Mouse (Mus musculus): ENCODE data around the gene Lum. TPM values are rescaled to one million over a fixed set of nuclear protein-coding genes. Genes with fewer than 3 reads are reported as not detected.

Gene Lum
- 105 and 147 TPM in 2 replicates for polyA plus RNA-seq (2016; fragmentation: Nextera tagmentation; extraction: Ambion mirVana)

GRCm38 (mm10) chr10:97564957-97565856 lies at the start of gene Lum:
TSS of gene Lum (plus strand) at chr10:97565128.
- Histone ChIP-seq H3K4me2 (peak within 1 kb of the TSS; percentile 45), H3K9ac (replicated peaks) (no peak within 1 kb of the TSS)
- WGBS = 20% methylated on average over 10 of the region's 10 CpGs

DNA sequence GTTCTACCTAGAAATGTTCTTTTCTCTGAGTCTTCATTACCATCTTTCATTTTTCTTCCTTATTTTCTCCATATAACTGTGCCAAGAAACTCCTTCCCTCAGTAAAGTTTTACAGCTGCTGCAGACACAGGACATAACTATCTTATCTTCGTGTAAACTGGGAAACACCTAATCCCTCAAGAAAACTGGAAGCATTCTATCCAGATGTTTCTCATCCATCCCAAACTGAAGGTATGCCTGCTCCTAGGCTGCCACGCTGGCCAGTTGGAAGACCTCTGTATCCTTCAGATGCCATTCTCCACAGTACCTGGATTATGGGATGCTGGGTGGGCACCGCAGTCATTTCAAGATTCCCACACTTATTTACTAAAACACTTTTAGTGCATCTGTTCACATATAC lies 41.6 kb upstream of the Lum start:
- no peak for ATAC-seq (ENCODE audit: insufficient number of reproducible peaks, insufficient read depth, low FRiP score, low TSS enrichment, low read depth)
- no peaks in the 10 kb centered on the region for H3K9me3 ChIP-seq
- H3K27me3 ChIP-seq = no peaks in the 10 kb centered on the region
- H3K4me2 ChIP-seq = no peak overlapping the region
- no peak overlapping the region for H3K9ac ChIP-seq (replicated peaks)
- no peak overlapping the region for H3K27ac ChIP-seq
- H3K4me1 ChIP-seq (replicated peaks) = no peaks in the 10 kb centered on the region
- H3K4me3 ChIP-seq (replicated peaks) = no peak overlapping the region
- 74% methylated on average over 3 of the region's 3 CpGs for WGBS
- no peaks in the 10 kb centered on the region for H3K36me3 ChIP-seq

More at GRCm38 (mm10) chr10:97564957-97565856, at the start of gene Lum:
- Histone ChIP-seq H3K36me3 (no peaks in the 10 kb centered on the region), H3K27me3 (no peaks in the 10 kb centered on the region), H3K27ac (peak within 1 kb of the TSS; percentile 91), H3K9me3 (no peaks in the 10 kb centered on the region), H3K4me3 (replicated peaks) (peak within 1 kb of the TSS; percentile 27), H3K4me1 (replicated peaks) (peaks cover 11% of the 10 kb centered on the region; the same call in 1 of the 2 replicates)
- ATAC-seq (ENCODE audit: insufficient number of reproducible peaks, insufficient read depth, low FRiP score, low TSS enrichment, low read depth) = peak; percentile 91

DNA sequence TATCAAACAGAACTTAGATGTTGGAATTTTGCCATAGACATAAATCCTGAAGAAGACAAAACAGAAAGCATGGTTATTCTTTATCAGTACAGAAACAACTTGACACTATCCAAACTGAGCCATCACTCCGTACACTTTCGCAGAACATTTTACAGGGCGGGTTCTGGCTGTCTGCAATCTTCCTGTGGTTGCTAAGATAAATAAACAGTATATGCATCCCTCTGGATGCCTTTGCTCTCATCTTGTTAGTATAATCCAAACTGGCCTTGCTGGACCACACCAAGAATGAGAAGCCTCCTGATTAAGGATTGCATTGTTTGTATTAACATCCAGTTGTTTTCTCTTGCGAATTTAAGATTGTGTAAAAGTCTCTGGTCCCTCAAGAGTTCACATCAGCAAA lies 29.2 kb upstream of the Lum start:
- Histone ChIP-seq H3K9ac (replicated peaks) (no peak overlapping the region), H3K36me3 (no peaks in the 10 kb centered on the region), H3K4me3 (replicated peaks) (no peak overlapping the region), H3K4me2 (no peak overlapping the region), H3K9me3 (no peaks in the 10 kb centered on the region), H3K4me1 (replicated peaks) (no peaks in the 10 kb centered on the region), H3K27me3 (no peaks in the 10 kb centered on the region), H3K27ac (no peak overlapping the region)
- 94% methylated on average over 4 of the region's 4 CpGs for WGBS
- no peak for ATAC-seq (ENCODE audit: insufficient number of reproducible peaks, insufficient read depth, low FRiP score, low TSS enrichment, low read depth)

- Histone ChIP-seq H3K9me3 (no peaks in the 10 kb centered on the region), H3K36me3 (no peaks in the 10 kb centered on the region), H3K4me3 (replicated peaks) (no peak overlapping the region), H3K4me1 (replicated peaks) (no peaks in the 10 kb centered on the region), H3K27ac (peak overlapping the region; percentile 47; the same call in 1 of the 2 replicates), H3K4me2 (no peak overlapping the region), H3K9ac (replicated peaks) (no peak overlapping the region), H3K27me3 (no peaks in the 10 kb centered on the region)
- ATAC-seq (ENCODE audit: insufficient number of reproducible peaks, insufficient read depth, low FRiP score, low TSS enrichment, low read depth) = no peak
- WGBS = 30% methylated on average over 2 of the region's 2 CpGs
Observed at GRCm38 (mm10) chr10:97536921-97537320, 28.0 kb upstream of the Lum start.

- Histone ChIP-seq H3K4me3 (replicated peaks) (no peak overlapping the region), H3K27me3 (no peaks in the 10 kb centered on the region), H3K4me1 (replicated peaks) (no peaks in the 10 kb centered on the region), H3K4me2 (no peak overlapping the region), H3K9me3 (no peaks in the 10 kb centered on the region), H3K9ac (replicated peaks) (no peak overlapping the region), H3K27ac (peak overlapping the region; percentile 47; the same call in 1 of the 2 replicates), H3K36me3 (no peaks in the 10 kb centered on the region)
- ATAC-seq (ENCODE audit: insufficient number of reproducible peaks, insufficient read depth, low FRiP score, low TSS enrichment, low read depth) = no peak
- WGBS = 91% methylated on average over 4 of the region's 4 CpGs
Observed at GRCm38 (mm10) chr10:97538202-97538601, 26.7 kb upstream of the Lum start.

DNA sequence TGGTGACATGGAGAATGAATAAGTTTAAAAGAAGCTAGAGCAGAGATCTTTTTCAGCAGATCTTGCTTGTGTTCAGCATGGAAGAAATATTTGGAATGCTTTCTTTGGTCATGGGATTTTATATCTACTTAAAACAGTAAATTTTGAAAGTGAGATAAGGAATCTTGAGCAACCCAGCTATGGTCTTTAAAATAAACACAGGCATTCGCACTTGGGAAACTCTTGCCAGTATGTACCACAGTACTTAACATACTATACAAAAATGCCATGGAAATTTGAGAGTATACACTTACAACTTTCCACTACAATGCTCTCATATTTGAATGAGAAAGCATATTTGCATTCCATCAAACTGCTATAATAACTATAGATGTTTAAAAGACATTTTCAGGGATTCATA lies 17.2 kb upstream of the Lum start:
- no peaks in the 10 kb centered on the region for H3K9me3 ChIP-seq
- H3K4me1 ChIP-seq (replicated peaks) = no peaks in the 10 kb centered on the region
- no peak for ATAC-seq (ENCODE audit: insufficient number of reproducible peaks, insufficient read depth, low FRiP score, low TSS enrichment, low read depth)
- no peak overlapping the region for H3K4me2 ChIP-seq
- H3K4me3 ChIP-seq (replicated peaks) = no peak overlapping the region
- WGBS = 73% methylated on average over 1 of the region's 1 CpGs
- H3K36me3 ChIP-seq = no peaks in the 10 kb centered on the region
- no peak overlapping the region for H3K27ac ChIP-seq
- H3K9ac ChIP-seq (replicated peaks) = no peak overlapping the region
- H3K27me3 ChIP-seq = no peaks in the 10 kb centered on the region

- H3K36me3 ChIP-seq = no peaks in the 10 kb centered on the region
- 43% methylated on average over 8 of the region's 8 CpGs for WGBS
- H3K4me2 ChIP-seq = peak overlapping the region; percentile 31; the same call in 1 of the 2 replicates
- peaks cover 11% of the 10 kb centered on the region; the same call in 1 of the 2 replicates for H3K4me1 ChIP-seq (replicated peaks)
- no peaks in the 10 kb centered on the region for H3K9me3 ChIP-seq
- ATAC-seq (ENCODE audit: insufficient number of reproducible peaks, insufficient read depth, low FRiP score, low TSS enrichment, low read depth) = no peak
- H3K4me3 ChIP-seq (replicated peaks) = peak overlapping the region; percentile 14; the same call in 1 of the 2 replicates
- H3K27me3 ChIP-seq = no peaks in the 10 kb centered on the region
- H3K27ac ChIP-seq = peak overlapping the region; percentile 67; the same call in 1 of the 2 replicates
- H3K9ac ChIP-seq (replicated peaks) = no peak overlapping the region
Observed at GRCm38 (mm10) chr10:97567489-97568135, 2.7 kb downstream of the Lum start.

- H3K4me3 ChIP-seq (replicated peaks) = no peak overlapping the region
- no peak for ATAC-seq (ENCODE audit: insufficient number of reproducible peaks, insufficient read depth, low FRiP score, low TSS enrichment, low read depth)
- no peaks in the 10 kb centered on the region for H3K36me3 ChIP-seq
- no peak overlapping the region for H3K27ac ChIP-seq
- H3K27me3 ChIP-seq = no peaks in the 10 kb centered on the region
- H3K4me2 ChIP-seq = no peak overlapping the region
- H3K9ac ChIP-seq (replicated peaks) = no peak overlapping the region
- WGBS = 86% methylated on average over 4 of the region's 4 CpGs
- H3K4me1 ChIP-seq (replicated peaks) = no peaks in the 10 kb centered on the region
- H3K9me3 ChIP-seq = no peaks in the 10 kb centered on the region
Observed at GRCm38 (mm10) chr10:97582543-97583231, 17.8 kb downstream of the Lum start.

- H3K4me2 ChIP-seq = no peak overlapping the region
- 63% methylated on average over 3 of the region's 3 CpGs for WGBS
- H3K9ac ChIP-seq (replicated peaks) = no peak overlapping the region
- H3K27me3 ChIP-seq = no peaks in the 10 kb centered on the region
- no peak overlapping the region for H3K27ac ChIP-seq
- no peaks in the 10 kb centered on the region for H3K4me1 ChIP-seq (replicated peaks)
- H3K36me3 ChIP-seq = no peaks in the 10 kb centered on the region
- H3K4me3 ChIP-seq (replicated peaks) = no peak overlapping the region
- no peaks in the 10 kb centered on the region for H3K9me3 ChIP-seq
- no peak for ATAC-seq (ENCODE audit: insufficient number of reproducible peaks, insufficient read depth, low FRiP score, low TSS enrichment, low read depth)
Observed at GRCm38 (mm10) chr10:97584176-97584575, 19.2 kb downstream of the Lum start.

DNA sequence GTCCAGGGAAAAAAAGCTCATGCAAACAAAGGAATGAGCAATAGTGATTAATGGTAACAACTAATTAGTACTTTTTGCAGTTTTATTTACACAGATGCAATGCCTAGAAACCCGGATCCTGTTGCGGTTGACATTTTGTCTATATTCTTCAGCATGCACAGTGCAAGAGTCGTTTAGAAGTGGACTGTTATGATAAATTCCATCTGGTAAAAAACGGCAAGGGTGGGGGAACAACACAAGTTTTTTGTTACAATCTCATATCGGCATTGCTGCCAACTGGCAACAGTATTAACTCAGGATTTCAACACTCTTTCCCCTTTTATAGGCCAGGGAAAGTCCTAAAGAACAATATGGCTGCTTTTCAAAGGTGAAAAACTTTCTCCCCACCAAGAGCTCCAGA lies 22.2 kb downstream of the Lum start:
- no peak for ATAC-seq (ENCODE audit: insufficient number of reproducible peaks, insufficient read depth, low FRiP score, low TSS enrichment, low read depth)
- no peaks in the 10 kb centered on the region for H3K36me3 ChIP-seq

DNA sequence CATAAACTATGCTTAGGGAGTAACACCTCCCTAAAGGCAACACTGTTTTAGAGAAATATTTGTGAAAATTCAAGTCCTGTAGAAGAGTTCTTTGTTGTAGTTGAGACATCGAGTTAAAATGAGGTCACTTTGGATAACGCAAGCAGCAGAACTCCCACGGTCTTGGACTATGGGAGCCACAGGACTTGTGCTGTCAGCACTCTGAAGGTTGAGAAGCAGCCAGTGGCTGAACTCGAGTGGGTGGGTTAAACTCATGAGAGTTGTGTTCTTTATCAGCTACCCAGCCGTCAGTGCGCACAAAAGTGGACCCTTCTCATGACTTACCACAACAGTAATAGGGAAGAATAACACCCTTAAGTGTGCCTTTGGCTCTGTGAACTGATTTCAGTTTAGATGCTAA lies 24.6 kb downstream of the Lum start:
- no peaks in the 10 kb centered on the region for H3K27me3 ChIP-seq
- no peak for ATAC-seq (ENCODE audit: insufficient number of reproducible peaks, insufficient read depth, low FRiP score, low TSS enrichment, low read depth)
- no peak overlapping the region for H3K27ac ChIP-seq
- no peaks in the 10 kb centered on the region for H3K9me3 ChIP-seq
- H3K4me3 ChIP-seq (replicated peaks) = no peak overlapping the region
- no peaks in the 10 kb centered on the region for H3K36me3 ChIP-seq
- 89% methylated on average over 6 of the region's 6 CpGs for WGBS
- H3K4me1 ChIP-seq (replicated peaks) = peaks cover 13% of the 10 kb centered on the region; the same call in 1 of the 2 replicates
- H3K4me2 ChIP-seq = no peak overlapping the region
- no peak overlapping the region for H3K9ac ChIP-seq (replicated peaks)

More for the DNA sequence above, 22.2 kb downstream of the Lum start:
- H3K27ac ChIP-seq = no peak overlapping the region
- no peak overlapping the region for H3K4me3 ChIP-seq (replicated peaks)
- no peak overlapping the region for H3K9ac ChIP-seq (replicated peaks)
- no peaks in the 10 kb centered on the region for H3K9me3 ChIP-seq
- no peak overlapping the region for H3K4me2 ChIP-seq
- no peaks in the 10 kb centered on the region for H3K27me3 ChIP-seq
- WGBS = 57% methylated on average over 5 of the region's 5 CpGs
- peaks cover 13% of the 10 kb centered on the region; the same call in 1 of the 2 replicates for H3K4me1 ChIP-seq (replicated peaks)
